Mouse (Mus musculus): ENCODE measurements around the gene Eefsec. TPM values are rescaled to one million over a fixed set of nuclear protein-coding genes. Genes with fewer than 3 reads are reported as not detected.

Eefsec gene
- total RNA-seq, 2 experiments from 2014 or later, result 10.5 to 17.0 TPM

DNA sequence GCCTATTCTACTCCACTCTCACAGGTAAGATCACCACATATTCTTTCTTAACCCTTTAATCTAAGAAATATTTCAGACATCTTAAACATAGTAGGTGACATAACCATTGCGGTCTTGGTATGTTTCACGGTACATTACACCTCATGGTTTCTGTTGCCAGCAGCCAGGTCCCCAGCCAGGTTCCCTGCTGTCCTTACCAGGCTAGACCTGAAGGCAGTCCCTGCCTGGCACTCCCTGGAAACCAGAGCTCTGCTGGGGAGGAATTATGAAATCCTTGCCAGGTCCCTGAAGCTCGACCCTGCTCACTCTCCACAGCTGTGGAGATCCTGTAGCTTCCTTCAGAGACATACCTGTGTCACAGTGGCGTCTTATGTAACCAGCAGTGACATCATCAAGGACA, 230.1 kb downstream of the Eefsec start:
- no peak for ATAC-seq (replicated peaks; ENCODE audit: poor library complexity)

DNA sequence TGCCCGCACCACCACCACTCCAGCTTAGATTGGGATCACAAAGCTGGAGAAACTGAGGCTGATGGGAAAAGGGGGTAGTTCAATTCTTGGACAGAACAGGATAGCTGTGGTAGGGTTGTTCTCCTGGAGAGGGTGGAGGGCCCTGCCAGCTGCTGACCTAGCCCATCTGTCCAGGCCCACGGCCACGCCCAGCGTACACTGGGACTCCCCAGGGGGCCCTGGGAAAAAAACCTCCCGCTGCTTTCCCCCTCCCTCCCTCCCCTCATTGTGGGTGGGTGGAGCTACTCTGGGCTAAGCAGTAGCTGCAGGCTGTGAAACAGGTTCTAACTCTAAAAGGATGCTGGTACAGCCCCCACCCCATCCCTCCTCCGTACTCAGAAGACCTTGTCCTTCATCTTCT, 230.5 kb downstream of the Eefsec start:
- no peak for ATAC-seq (replicated peaks; ENCODE audit: poor library complexity)

- no peak for ATAC-seq (replicated peaks; ENCODE audit: poor library complexity)
Observed at GRCm38 (mm10) chr6:88210182-88210581, 236.2 kb downstream of the Eefsec start.

- no peak for ATAC-seq (replicated peaks; ENCODE audit: poor library complexity)
Observed at GRCm38 (mm10) chr6:88209453-88209852, 236.9 kb downstream of the Eefsec start.

GRCm38 (mm10) chr6:88208321-88208720, 238.0 kb downstream of the Eefsec start:
- ATAC-seq (replicated peaks; ENCODE audit: poor library complexity), result no peak

DNA sequence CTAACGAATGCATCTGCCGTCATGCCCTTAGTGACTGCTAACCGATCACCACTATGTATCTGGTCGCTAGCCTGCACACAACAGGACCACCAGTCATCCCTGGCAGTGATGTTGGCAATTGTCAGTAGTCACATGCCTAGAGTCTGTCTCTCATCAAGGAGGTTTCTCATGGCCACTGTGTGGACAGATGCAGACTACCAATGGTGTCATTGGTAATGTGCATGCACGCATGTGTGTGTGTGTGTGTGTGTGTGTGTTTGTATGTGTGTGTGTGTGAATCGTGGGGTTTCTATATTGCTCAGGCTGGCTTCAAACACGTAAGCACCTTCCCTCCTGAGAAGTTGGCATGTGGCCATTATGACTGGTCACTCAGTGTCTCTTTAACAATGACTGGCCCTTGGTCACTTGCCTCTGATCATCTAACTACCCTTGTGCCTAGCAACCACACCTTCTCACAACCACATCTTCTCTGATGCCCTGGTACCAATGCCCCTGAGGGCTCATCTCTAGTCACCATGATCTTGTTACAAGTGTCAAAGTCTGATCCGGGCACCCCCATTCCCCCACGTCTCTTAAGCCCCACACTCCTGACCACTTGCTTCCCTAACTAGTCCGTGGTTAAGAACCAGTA, 238.8 kb downstream of the Eefsec start:
- no peak for ATAC-seq (replicated peaks; ENCODE audit: poor library complexity)

Other genes with a start within 250 kb of the Eefsec start
- not detected in 2 replicates for gene Dnajb8, start 224.3 kb downstream of the Eefsec start, total RNA-seq (2015)
- not detected in 2 replicates for gene Dnajb8, start 224.3 kb downstream of the Eefsec start, total RNA-seq (2017)
- 87.3 and 97.4 TPM in 2 replicates for gene Ruvbl1, start 18.9 kb upstream of the Eefsec start, total RNA-seq (2015)
- gene Ruvbl1, start 18.9 kb upstream of the Eefsec start, total RNA-seq (2017), result 195 and 222 TPM in 2 replicates
- gene Sec61a1, start 72.4 kb upstream of the Eefsec start, total RNA-seq (2015), result 169 and 184 TPM in 2 replicates
- 140 and 153 TPM in 2 replicates for gene Sec61a1, start 72.4 kb upstream of the Eefsec start, total RNA-seq (2017)
- gene Kbtbd12, start 191.4 kb upstream of the Eefsec start, total RNA-seq (2015), result 0.17 and 0.37 TPM in 2 replicates
- gene Kbtbd12, start 191.4 kb upstream of the Eefsec start, total RNA-seq (2017), result 0.41 and 0.67 TPM in 2 replicates